ENCODE assay signal across 14 mouse cellular contexts in genomic region chr1:170651046-170651723, GRCm38 (mm10). TPM values are rescaled to one million over a fixed set of nuclear protein-coding genes. Genes with fewer than 3 reads are reported as not detected.
DNase-seq lines count a peak whose midpoint lies in the region; ATAC-seq lines count a peak whose summit lies in the region.
"Had no signal": no experiment of that assay in that cellular context is flagged by ENCODE, and none has a peak within 500 bp of the region (broad histone marks: within the 10 kb centered on the region; RNA-seq: fewer than 3 reads in every experiment).

No protein-coding gene starts in this region.

- DNase-seq in heart, adult 11 months: peak; percentile 92
- no peak for DNase-seq in heart, postnatal 25 days (ENCODE audit: low spot score)
- DNase-seq in liver: no peak
- DNase-seq in brain, adult 2 months (ENCODE audit: low read depth, low spot score): peak; percentile 53
- DNase-seq in testis, postnatal 10 days (ENCODE audit: low spot score): peak; percentile 65
- no peak for DNase-seq in Muller cell, postnatal 12 days (ENCODE audit: inconsistent ontology term)
- DNase-seq: cerebellum, adult 11-12 months; embryo, embryonic 11 days; gastrocnemius, postnatal 14 days; layer of hippocampus, postnatal 36 days; liver, postnatal 0 days; retina, postnatal 1 day had no signal

- H3K27me3 ChIP-seq in liver, embryonic 16.5 days (ENCODE audit: control insufficient read depth, insufficient read depth, low read depth, low read length): no peaks in the 10 kb centered on the region; the same call in none of the 2 replicates

- intact Hi-C loops in heart, postnatal 25 days (cut with DNase I): no loop called here

- no peak overlapping the region for H3K4me2 ChIP-seq in liver, embryonic 16.5 days (ENCODE audit: low read depth, low read length)

- ATAC-seq in liver, embryonic 16.5 days (ENCODE audit: low read depth): 0 out of 2 replicates have a peak, but pooled peaks have one; percentile 13
- ATAC-seq: CD4-positive, CD25-positive, alpha-beta regulatory T cell, adult 4 months; liver, postnatal 0 days had no signal

- no peaks in the 10 kb centered on the region for H3K9me3 ChIP-seq in liver, embryonic 16.5 days (replicated peaks; ENCODE audit: control insufficient read depth, low read length)

- H3K4me1 ChIP-seq in liver, embryonic 16.5 days (ENCODE audit: control insufficient read depth, low read depth, low read length): peaks cover 2% of the 10 kb centered on the region

- H3K9ac ChIP-seq in liver, embryonic 16.5 days (ENCODE audit: low read depth, low read length): no peak overlapping the region
- H3K9ac ChIP-seq: liver, postnatal 0 days had no signal

- H3K4me3 ChIP-seq in liver, embryonic 16.5 days (ENCODE audit: low read depth, low read length): no peak overlapping the region

- 49% methylated on average over 6 of the region's 6 CpGs for WGBS in liver, embryonic 16.5 days (ENCODE audit: insufficient replicate concordance)

- no peaks in the 10 kb centered on the region for H3K36me3 ChIP-seq in liver, embryonic 16.5 days (ENCODE audit: control insufficient read depth, insufficient read depth)

- no peak overlapping the region for H3K27ac ChIP-seq in liver, embryonic 16.5 days (ENCODE audit: low read length)

RNA-seq across cellular contexts. Expression of gene Olfml2b, which starts 6.9 kb away (rescaled TPM):
- total RNA-seq in heart, postnatal 25 days (2021): 10 to 100 TPM in 1 of 2 experiments, 1 to 10 TPM in 1; 9.8 to 13.1 TPM
- 3.3 and 3.4 TPM in 2 replicates for polyA plus RNA-seq in liver, embryonic 16.5 days (2015; fragmentation: Nextera tagmentation; extraction: Ambion mirVana)
- polyA plus RNA-seq: CD4-positive, CD25-positive, alpha-beta regulatory T cell, adult 4 months had no signal

Comparison
In these comparisons a context has a peak if more than half of its experiments do, and no peak if none do; other contexts are left out.
1. DNase-seq: peak in heart, adult 11 months (single experiment), brain, adult 2 months (single experiment) and testis, postnatal 10 days (single experiment); none in heart, postnatal 25 days (single experiment), liver (single experiment) and Muller cell, postnatal 12 days (single experiment).